Mouse (Mus musculus) liver, embryonic 14.5 days (tissue): Measurements from ENCODE around the gene Chrnb4.

Experiments
- CTCF ChIP-seq: IDR thresholded peaks from 2 replicates; pipeline ENCODE4 v1.5.1; 2016; ENCODE audit warnings: antibody characterized with exemption, low read depth, control low read depth
- EP300 ChIP-seq: IDR thresholded peaks from 2 replicates; pipeline ENCODE4 v1.6.1; 2016; ENCODE audit warnings: antibody characterized with exemption, low read depth

- TF ChIP-seq CTCF (no peak), EP300 (no peak)
Measured at GRCm38 (mm10) chr9:55067260-55067964, 18.8 kb upstream of the Chrnb4 start.
